In genomic region chr16:7040691-7041090, GRCm38 (mm10) we compare ENCODE assay signal across 14 mouse cellular contexts.
DNase-seq lines count a peak whose midpoint lies in the region; ATAC-seq and TF ChIP-seq lines count a peak whose summit lies in the region.
"Had no signal": no experiment of that assay in that cellular context is flagged by ENCODE, and none has a peak within 500 bp of the region (broad histone marks: within the 10 kb centered on the region; RNA-seq: fewer than 3 reads in every experiment).

No protein-coding gene starts in this region.

- TF ChIP-seq CTCF in layer of hippocampus, adult 2 months (conservative IDR thresholded peaks at IDR 0.05) = no peak
- TF ChIP-seq CTCF in hindbrain, postnatal 0 days (IDR thresholded peaks at IDR 0.05; ENCODE audit: low read depth) = no peak

- H3K4me3 ChIP-seq in layer of hippocampus, adult 2 months = peak overlapping the region; percentile 52
- H3K4me3 ChIP-seq in forebrain, embryonic 16.5 days (replicated peaks; ENCODE audit: low read length) = peak overlapping the region; percentile 40
- H3K4me3 ChIP-seq in hindbrain, postnatal 0 days (ENCODE audit: low read length) = peak overlapping the region; percentile 33
- peak overlapping the region; percentile 56 for H3K4me3 ChIP-seq in neural tube, embryonic 13.5 days
- H3K4me3 ChIP-seq: embryonic facial prominence, embryonic 15.5 days had no signal

- peak overlapping the region; percentile 86 for H3K27ac ChIP-seq in layer of hippocampus, adult 2 months
- H3K27ac ChIP-seq in forebrain, embryonic 16.5 days (ENCODE audit: low read length) = no peak overlapping the region
- no peak overlapping the region; the same call in 1 of the 2 replicates for H3K27ac ChIP-seq in hindbrain, postnatal 0 days
- H3K27ac ChIP-seq in neural tube, embryonic 13.5 days (replicated peaks) = peak overlapping the region; percentile 95
- H3K27ac ChIP-seq: embryonic facial prominence, embryonic 15.5 days had no signal

- 32% methylated on average over 6 of the region's 6 CpGs for WGBS in forebrain, embryonic 16.5 days
- 26% methylated on average over 6 of the region's 6 CpGs for WGBS in hindbrain, postnatal 0 days
- WGBS in neural tube, embryonic 13.5 days = 27% methylated on average over 6 of the region's 6 CpGs

- H3K9me3 ChIP-seq in forebrain, embryonic 16.5 days (ENCODE audit: control insufficient read depth, low read length) = no peaks in the 10 kb centered on the region
- H3K9me3 ChIP-seq in hindbrain, postnatal 0 days (ENCODE audit: low read length) = no peaks in the 10 kb centered on the region
- no peaks in the 10 kb centered on the region for H3K9me3 ChIP-seq in neural tube, embryonic 13.5 days
- H3K9me3 ChIP-seq: embryonic facial prominence, embryonic 15.5 days had no signal

- H3K4me1 ChIP-seq in forebrain, embryonic 16.5 days (replicated peaks; ENCODE audit: control insufficient read depth, insufficient read depth, low read length) = peaks cover 16% of the 10 kb centered on the region
- H3K4me1 ChIP-seq in hindbrain, postnatal 0 days (ENCODE audit: insufficient read depth, low read length) = no peaks in the 10 kb centered on the region; the same call in 1 of the 2 replicates
- peaks cover 56% of the 10 kb centered on the region for H3K4me1 ChIP-seq in neural tube, embryonic 13.5 days (replicated peaks)

- DNase-seq in layer of hippocampus, adult 2 months (ENCODE audit: low spot score in 2 of 2) = no peak
- no peak for DNase-seq in layer of hippocampus, adult 18-20 months (ENCODE audit: low spot score in 2 of 2)
- no peak for DNase-seq in hindbrain, postnatal 0 days (ENCODE audit: low spot score)
- no peak for DNase-seq in layer of hippocampus, adult 9-10 months (ENCODE audit: low spot score)
- DNase-seq: adrenal gland, postnatal 25 days; cerebellum, adult 18-20 months; kidney, postnatal 10 days; lung, embryonic 14.5 days; right cerebral cortex, postnatal 14 days; thymus, postnatal 4 days had no signal

- peaks cover 6% of the 10 kb centered on the region for H3K27me3 ChIP-seq in forebrain, embryonic 16.5 days (replicated peaks; ENCODE audit: control insufficient read depth, insufficient read depth, low read length)
- H3K27me3 ChIP-seq in hindbrain, postnatal 0 days (ENCODE audit: insufficient read depth, low read length) = 0 out of 2 replicates have a peak, but pooled peaks cover 4% of the 10 kb centered on the region
- peaks cover 8% of the 10 kb centered on the region; the same call in 1 of the 2 replicates for H3K27me3 ChIP-seq in neural tube, embryonic 13.5 days

- H3K9ac ChIP-seq in forebrain, embryonic 16.5 days (replicated peaks; ENCODE audit: low read depth, low read length) = no peak overlapping the region
- peak overlapping the region; percentile 35 for H3K9ac ChIP-seq in hindbrain, postnatal 0 days (replicated peaks; ENCODE audit: low read length)
- H3K9ac ChIP-seq in neural tube, embryonic 13.5 days = peak overlapping the region; percentile 93
- H3K9ac ChIP-seq: embryonic facial prominence, embryonic 15.5 days; lung, embryonic 14.5 days had no signal

- ATAC-seq in forebrain, embryonic 16.5 days = no peak
- ATAC-seq in hindbrain, postnatal 0 days = no peak
- ATAC-seq in neural tube, embryonic 13.5 days (ENCODE audit: low read depth) = 0 out of 2 replicates have a peak, but pooled peaks have one; percentile 36
- no peak for ATAC-seq in CD4-positive, CD25-positive, alpha-beta regulatory T cell, adult 4 months

- H3K36me3 ChIP-seq in forebrain, embryonic 16.5 days (ENCODE audit: control insufficient read depth, insufficient read depth) = no peaks in the 10 kb centered on the region
- no peaks in the 10 kb centered on the region for H3K36me3 ChIP-seq in hindbrain, postnatal 0 days (ENCODE audit: insufficient read depth, low read length)
- H3K36me3 ChIP-seq in neural tube, embryonic 13.5 days = no peaks in the 10 kb centered on the region
- H3K36me3 ChIP-seq: embryonic facial prominence, embryonic 15.5 days had no signal

- H3K4me2 ChIP-seq in forebrain, embryonic 16.5 days (ENCODE audit: low read length) = peak overlapping the region; percentile 70
- peak overlapping the region; percentile 71 for H3K4me2 ChIP-seq in hindbrain, postnatal 0 days (ENCODE audit: low read depth, low read length)
- H3K4me2 ChIP-seq in neural tube, embryonic 13.5 days = peak overlapping the region; percentile 69
- H3K4me2 ChIP-seq: embryonic facial prominence, embryonic 15.5 days; lung, embryonic 14.5 days had no signal

Comparison
In these comparisons a context has a peak if more than half of its experiments do, and no peak if none do; other contexts are left out.
1. H3K27ac ChIP-seq: peak in layer of hippocampus, adult 2 months (single experiment) and neural tube, embryonic 13.5 days (single experiment); none in forebrain, embryonic 16.5 days (single experiment) and hindbrain, postnatal 0 days (single experiment).
2. Peak in every context shown above with its lines, with median percentiles within 50 percentile points of each other: H3K4me3 ChIP-seq and H3K4me2 ChIP-seq.